8 mouse cellular contexts compared by ENCODE assay signal in the genomic region with DNA sequence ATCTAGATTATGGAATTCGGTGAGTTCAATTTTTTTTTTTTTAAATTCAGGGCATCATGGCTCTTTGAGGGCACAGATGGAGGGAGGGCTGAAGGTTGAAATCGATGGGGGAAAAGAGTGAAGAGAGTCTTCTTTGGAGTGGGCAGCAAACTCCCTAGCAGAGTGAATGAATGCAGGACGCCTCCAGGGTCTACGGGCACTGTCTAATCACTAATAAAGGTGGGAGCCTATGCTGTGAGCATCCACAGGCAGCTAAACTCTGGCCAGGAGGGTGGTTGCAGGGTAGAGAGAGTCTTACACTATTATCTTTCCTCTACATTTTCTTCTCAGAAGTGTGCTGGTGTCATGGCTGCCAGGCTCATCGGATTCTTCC. TPM values are rescaled to one million over a fixed set of nuclear protein-coding genes. Genes with fewer than 3 reads are reported as not detected.
DNase-seq lines count a peak whose midpoint lies in the region; ATAC-seq and TF ChIP-seq lines count a peak whose summit lies in the region.

No protein-coding gene starts in this region.

- H3K79me2 ChIP-seq in liver, adult 2 months (ENCODE audit: control insufficient read depth, insufficient read depth, low read length) = peaks cover 5% of the 10 kb centered on the region; the same call in 1 of the 2 replicates

- no peaks in the 10 kb centered on the region for H3K9me3 ChIP-seq in embryonic facial prominence, embryonic 12.5 days
- no peaks in the 10 kb centered on the region for H3K9me3 ChIP-seq in intestine, embryonic 14.5 days (ENCODE audit: control insufficient read depth, low read length)
- no peaks in the 10 kb centered on the region for H3K9me3 ChIP-seq in neural tube, embryonic 12.5 days

- H3K36me3 ChIP-seq in liver, adult 2 months (ENCODE audit: control insufficient read depth, insufficient read depth, low read length) = peaks cover 10% of the 10 kb centered on the region; the same call in 1 of the 2 replicates
- H3K36me3 ChIP-seq in embryonic facial prominence, embryonic 12.5 days = peaks cover 34% of the 10 kb centered on the region
- H3K36me3 ChIP-seq in intestine, embryonic 14.5 days (ENCODE audit: control insufficient read depth, insufficient read depth, low read length) = peaks cover 38% of the 10 kb centered on the region
- H3K36me3 ChIP-seq in neural tube, embryonic 12.5 days = peaks cover 39% of the 10 kb centered on the region

- H3K4me1 ChIP-seq in liver, adult 2 months (ENCODE audit: control insufficient read depth, insufficient read depth, low read length) = peaks cover 4% of the 10 kb centered on the region
- peaks cover 4% of the 10 kb centered on the region for H3K4me1 ChIP-seq in embryonic facial prominence, embryonic 12.5 days
- H3K4me1 ChIP-seq in intestine, embryonic 14.5 days (replicated peaks; ENCODE audit: control insufficient read depth, insufficient read depth, low read length) = peaks cover 4% of the 10 kb centered on the region
- peaks cover 6% of the 10 kb centered on the region for H3K4me1 ChIP-seq in neural tube, embryonic 12.5 days

- 30% methylated on average over 5 of the region's 5 CpGs for WGBS in liver, adult 2 months
- WGBS in embryonic facial prominence, embryonic 12.5 days = 42% methylated on average over 5 of the region's 5 CpGs
- 31% methylated on average over 5 of the region's 5 CpGs for WGBS in intestine, embryonic 14.5 days
- WGBS in neural tube, embryonic 12.5 days = 40% methylated on average over 5 of the region's 5 CpGs

- peak overlapping the region; percentile 69 for H3K9ac ChIP-seq in liver, adult 2 months (ENCODE audit: low read depth, low read length)
- peak overlapping the region; percentile 47 for H3K9ac ChIP-seq in embryonic facial prominence, embryonic 12.5 days
- H3K9ac ChIP-seq in intestine, embryonic 14.5 days (ENCODE audit: low read length) = peak overlapping the region; percentile 49
- H3K9ac ChIP-seq in neural tube, embryonic 12.5 days = peak overlapping the region; percentile 62

- no peaks in the 10 kb centered on the region for H3K27me3 ChIP-seq in liver, adult 2 months (ENCODE audit: control insufficient read depth, insufficient read depth, low read length)
- no peaks in the 10 kb centered on the region for H3K27me3 ChIP-seq in embryonic facial prominence, embryonic 12.5 days
- no peaks in the 10 kb centered on the region for H3K27me3 ChIP-seq in intestine, embryonic 14.5 days (replicated peaks; ENCODE audit: control insufficient read depth, insufficient read depth, low read length)
- H3K27me3 ChIP-seq in neural tube, embryonic 12.5 days (replicated peaks) = no peaks in the 10 kb centered on the region

- H3K27ac ChIP-seq in liver, adult 2 months (replicated peaks; ENCODE audit: insufficient read depth, low read depth, low read length) = peak overlapping the region; percentile 38
- no peak overlapping the region for H3K27ac ChIP-seq in embryonic facial prominence, embryonic 12.5 days
- no peak overlapping the region for H3K27ac ChIP-seq in intestine, embryonic 14.5 days (ENCODE audit: low read depth)
- H3K27ac ChIP-seq in neural tube, embryonic 12.5 days = no peak overlapping the region

- ATAC-seq in embryonic facial prominence, embryonic 12.5 days (ENCODE audit: insufficient number of reproducible peaks, insufficient read depth, low FRiP score, low TSS enrichment) = no peak
- peak; percentile 14; the same call in 1 of the 2 replicates for ATAC-seq in intestine, embryonic 14.5 days (replicated peaks; ENCODE audit: low FRiP score, low TSS enrichment, low read depth)
- 0 out of 2 replicates have a peak, but pooled peaks have one; percentile 16 for ATAC-seq in neural tube, embryonic 12.5 days (ENCODE audit: low FRiP score, low read depth)
- no peak for ATAC-seq in granulocyte monocyte progenitor cell, adult 5-6 weeks (replicated peaks; ENCODE audit: poor library complexity, severe bottlenecking)

- peak overlapping the region; percentile 55 for H3K4me3 ChIP-seq in liver, adult 2 months (ENCODE audit: insufficient read depth, low read depth, low read length)
- H3K4me3 ChIP-seq in embryonic facial prominence, embryonic 12.5 days = peak overlapping the region; percentile 51
- peak overlapping the region; percentile 67 for H3K4me3 ChIP-seq in intestine, embryonic 14.5 days (ENCODE audit: low read depth, low read length)
- H3K4me3 ChIP-seq in neural tube, embryonic 12.5 days = peak overlapping the region; percentile 43

- H3K4me2 ChIP-seq in embryonic facial prominence, embryonic 12.5 days (replicated peaks) = peak overlapping the region; percentile 55
- H3K4me2 ChIP-seq in intestine, embryonic 14.5 days (ENCODE audit: low read length) = peak overlapping the region; percentile 68
- H3K4me2 ChIP-seq in neural tube, embryonic 12.5 days (replicated peaks) = peak overlapping the region; percentile 70

- no peak for TF ChIP-seq POLR2A in liver, adult 2 months (IDR thresholded peaks at IDR 0.05; ENCODE audit: extremely low read depth, insufficient read depth, low read length)

- no peak for TF ChIP-seq CTCF in liver, adult 2 months (IDR thresholded peaks at IDR 0.05; ENCODE audit: low read depth, low read length)

- DNase-seq in liver, adult 2 months (ENCODE audit: extremely low read depth, low read depth, low spot score) = no peak
- no peak for DNase-seq in liver
- no peak for DNase-seq in intestine, embryonic 14.5 days (ENCODE audit: low spot score)
- DNase-seq in adrenal gland, postnatal 14 days = no peak
- DNase-seq in c-Kit-positive CD71-positive TER-119-positive erythroid progenitor cells, embryonic 14.5 days (ENCODE audit: low spot score) = no peak

RNA-seq across cellular contexts. Expression of a gene that starts 0.4 kb away (rescaled TPM):
- 24.1 and 32.7 TPM in 2 replicates for total RNA-seq in liver, adult 2 months (2014; rRNA removed)
- 33.2 and 36.6 TPM in 2 replicates for polyA plus RNA-seq in liver, adult 2 months (2012; rRNA removed)
- polyA plus RNA-seq in embryonic facial prominence, embryonic 12.5 days (2016; fragmentation: Nextera tagmentation; extraction: Ambion mirVana) = 33.2 and 34.9 TPM in 2 replicates
- 39.2 and 41.0 TPM in 2 replicates for polyA plus RNA-seq in intestine, embryonic 14.5 days (2014; fragmentation: Nextera tagmentation; extraction: Ambion mirVana)
- 44.0 and 50.3 TPM in 2 replicates for polyA plus RNA-seq in neural tube, embryonic 12.5 days (2016; fragmentation: Nextera tagmentation; extraction: Ambion mirVana)
- total RNA-seq in adrenal gland, postnatal 14 days (2021) = 52.4 and 57.5 TPM in 2 replicates
- 39.7 and 74.2 TPM in 2 replicates for total RNA-seq in granulocyte monocyte progenitor cell, adult 5-6 weeks (2014; fragmentation: Nextera tagmentation)
- total RNA-seq in granulocyte monocyte progenitor cell, adult 5-6 weeks (2017) = 49.3 and 50.5 TPM in 2 replicates

RNA-seq across cellular contexts. Expression of a gene that starts 11.9 kb away (rescaled TPM):
- total RNA-seq in liver, adult 2 months (2014; rRNA removed) = 0.92 and 1.4 TPM in 2 replicates
- polyA plus RNA-seq in liver, adult 2 months (2012; rRNA removed) = 0.85 and 1.2 TPM in 2 replicates
- polyA plus RNA-seq in embryonic facial prominence, embryonic 12.5 days (2016; fragmentation: Nextera tagmentation; extraction: Ambion mirVana) = 42.6 and 46.2 TPM in 2 replicates
- polyA plus RNA-seq in intestine, embryonic 14.5 days (2014; fragmentation: Nextera tagmentation; extraction: Ambion mirVana) = 19.2 and 19.4 TPM in 2 replicates
- polyA plus RNA-seq in neural tube, embryonic 12.5 days (2016; fragmentation: Nextera tagmentation; extraction: Ambion mirVana) = 46.4 and 48.2 TPM in 2 replicates
- 9.0 and 12.7 TPM in 2 replicates for total RNA-seq in adrenal gland, postnatal 14 days (2021)
- total RNA-seq in granulocyte monocyte progenitor cell, adult 5-6 weeks (2014; fragmentation: Nextera tagmentation) = not detected in 2 replicates
- 0.13 TPM in 1 of 2 replicates, not detected in the other for total RNA-seq in granulocyte monocyte progenitor cell, adult 5-6 weeks (2017)

RNA-seq across cellular contexts. Expression of a gene that starts 20.2 kb away (rescaled TPM):
- total RNA-seq in liver, adult 2 months (2014; rRNA removed) = 0.09 and 0.54 TPM in 2 replicates
- polyA plus RNA-seq in liver, adult 2 months (2012; rRNA removed) = 1.8 and 4.1 TPM in 2 replicates
- 30.9 and 37.2 TPM in 2 replicates for polyA plus RNA-seq in embryonic facial prominence, embryonic 12.5 days (2016; fragmentation: Nextera tagmentation; extraction: Ambion mirVana)
- 27.6 and 29.3 TPM in 2 replicates for polyA plus RNA-seq in intestine, embryonic 14.5 days (2014; fragmentation: Nextera tagmentation; extraction: Ambion mirVana)
- polyA plus RNA-seq in neural tube, embryonic 12.5 days (2016; fragmentation: Nextera tagmentation; extraction: Ambion mirVana) = 34.1 and 42.5 TPM in 2 replicates
- 15.0 and 21.1 TPM in 2 replicates for total RNA-seq in adrenal gland, postnatal 14 days (2021)
- 23.9 and 27.2 TPM in 2 replicates for total RNA-seq in granulocyte monocyte progenitor cell, adult 5-6 weeks (2014; fragmentation: Nextera tagmentation)
- total RNA-seq in granulocyte monocyte progenitor cell, adult 5-6 weeks (2017) = 2.5 and 2.9 TPM in 2 replicates

RNA-seq across cellular contexts. Expression of a gene that starts 23.8 kb away (rescaled TPM):
- 105 and 122 TPM in 2 replicates for total RNA-seq in liver, adult 2 months (2014; rRNA removed)
- polyA plus RNA-seq in liver, adult 2 months (2012; rRNA removed) = 167 and 187 TPM in 2 replicates
- polyA plus RNA-seq in embryonic facial prominence, embryonic 12.5 days (2016; fragmentation: Nextera tagmentation; extraction: Ambion mirVana) = 208 and 211 TPM in 2 replicates
- 214 and 216 TPM in 2 replicates for polyA plus RNA-seq in intestine, embryonic 14.5 days (2014; fragmentation: Nextera tagmentation; extraction: Ambion mirVana)
- polyA plus RNA-seq in neural tube, embryonic 12.5 days (2016; fragmentation: Nextera tagmentation; extraction: Ambion mirVana) = 174 TPM in 2 replicates
- total RNA-seq in adrenal gland, postnatal 14 days (2021) = 152 and 162 TPM in 2 replicates
- 78.6 and 102 TPM in 2 replicates for total RNA-seq in granulocyte monocyte progenitor cell, adult 5-6 weeks (2014; fragmentation: Nextera tagmentation)
- total RNA-seq in granulocyte monocyte progenitor cell, adult 5-6 weeks (2017) = 76.4 and 114 TPM in 2 replicates

RNA-seq across cellular contexts. Expression of a gene that starts 25.7 kb away (rescaled TPM):
- 0.60 and 1.7 TPM in 2 replicates for total RNA-seq in liver, adult 2 months (2014; rRNA removed)
- polyA plus RNA-seq in liver, adult 2 months (2012; rRNA removed) = 1.3 and 1.7 TPM in 2 replicates
- 0.78 and 1.6 TPM in 2 replicates for polyA plus RNA-seq in embryonic facial prominence, embryonic 12.5 days (2016; fragmentation: Nextera tagmentation; extraction: Ambion mirVana)
- polyA plus RNA-seq in intestine, embryonic 14.5 days (2014; fragmentation: Nextera tagmentation; extraction: Ambion mirVana) = 4.2 and 10.3 TPM in 2 replicates
- 0.84 and 1.1 TPM in 2 replicates for polyA plus RNA-seq in neural tube, embryonic 12.5 days (2016; fragmentation: Nextera tagmentation; extraction: Ambion mirVana)
- 0.64 and 1.3 TPM in 2 replicates for total RNA-seq in adrenal gland, postnatal 14 days (2021)
- total RNA-seq in granulocyte monocyte progenitor cell, adult 5-6 weeks (2014; fragmentation: Nextera tagmentation) = not detected in 2 replicates
- total RNA-seq in granulocyte monocyte progenitor cell, adult 5-6 weeks (2017) = 0.04 TPM in 1 of 2 replicates, not detected in the other

Comparison
In these comparisons a context has a peak if more than half of its experiments do, and no peak if none do; other contexts are left out.
1. ATAC-seq: peak in intestine, embryonic 14.5 days (single experiment) and neural tube, embryonic 12.5 days (single experiment); none in embryonic facial prominence, embryonic 12.5 days (single experiment) and granulocyte monocyte progenitor cell, adult 5-6 weeks (single experiment).
2. Peak in every context shown above with its lines, with median percentiles within 50 percentile points of each other: H3K4me3 ChIP-seq, H3K9ac ChIP-seq and H3K4me2 ChIP-seq.